Mouse (Mus musculus) mature B cell (primary cell): ENCODE data around the gene Pde10a.

Source experiments
- in situ Hi-C: fragments of 300-500 bp; cut with MboI; formaldehyde crosslinking; loops from 2 replicates; pipeline ENCODE4 v1.14.3; 2019

Pde10a gene

DNA sequence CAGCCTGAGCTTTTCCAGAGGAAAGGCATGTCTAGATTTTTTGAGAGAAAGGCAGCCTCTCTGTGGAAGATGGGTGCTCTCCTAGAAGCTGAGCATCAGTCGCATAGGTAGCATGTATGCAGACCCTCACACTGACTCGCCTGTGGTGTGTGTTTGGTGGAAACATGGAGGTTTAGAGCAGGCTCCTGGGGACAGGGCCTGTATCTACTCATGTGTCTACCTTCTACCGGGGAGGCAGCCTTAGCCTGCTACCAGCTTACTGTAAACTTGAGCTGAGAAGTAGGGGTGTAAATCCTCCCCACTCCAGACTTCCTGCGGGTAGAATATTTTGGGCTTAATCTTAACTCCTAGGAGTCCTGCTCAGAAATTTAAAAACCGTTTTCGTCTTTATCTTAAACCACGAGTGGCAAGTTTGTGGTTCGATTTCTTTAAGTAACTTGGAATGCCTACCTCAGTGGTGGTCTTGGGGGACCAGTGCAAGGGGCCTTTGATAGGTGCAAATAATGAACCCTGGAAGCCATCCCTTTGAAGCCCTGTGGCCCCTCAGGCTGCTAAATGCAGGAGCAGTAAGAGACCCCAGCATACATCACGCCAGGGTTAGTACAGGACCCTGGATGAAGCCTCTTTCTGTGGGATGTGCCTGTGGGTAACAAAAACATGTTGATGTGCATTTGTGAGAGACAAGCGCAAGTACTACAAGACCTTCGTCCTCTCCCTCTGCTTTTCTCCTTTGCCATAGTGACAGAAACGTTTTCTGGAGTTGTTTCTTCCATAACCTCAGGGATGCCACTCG, 367.2 kb downstream of the Pde10a start:
- in situ Hi-C loops: no loop called here

GRCm38 (mm10) chr17:8895991-8896390, 370.8 kb downstream of the Pde10a start:
- in situ Hi-C loops: no loop called here

GRCm38 (mm10) chr17:8897749-8898148, 372.6 kb downstream of the Pde10a start:
- in situ Hi-C loops: no loop called here

- in situ Hi-C loops: no loop called here
Observed at GRCm38 (mm10) chr17:8898221-8898620, 373.0 kb downstream of the Pde10a start.

DNA sequence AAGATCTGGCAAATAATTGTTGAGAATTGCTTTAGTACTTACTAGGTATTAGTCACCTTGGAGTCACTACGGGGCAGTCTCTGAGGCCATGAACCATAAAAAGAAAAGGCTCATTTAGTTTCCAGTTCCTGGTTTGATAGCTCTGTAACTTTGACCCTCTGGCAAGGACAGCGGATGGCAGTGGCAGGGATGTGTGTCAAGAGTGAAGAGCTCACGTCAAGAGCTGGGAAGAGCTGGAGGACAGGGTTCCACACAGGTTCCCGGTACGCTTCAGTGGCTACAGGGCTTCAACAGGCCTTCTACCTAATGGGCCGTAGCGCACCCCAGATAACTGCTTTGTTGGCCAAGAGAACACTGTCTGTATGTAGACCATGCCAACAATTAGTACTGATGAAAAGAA, 374.0 kb downstream of the Pde10a start:
- in situ Hi-C loops: no loop called here

GRCm38 (mm10) chr17:8903555-8904283, 378.5 kb downstream of the Pde10a start:
- in situ Hi-C loops: no loop called here

DNA sequence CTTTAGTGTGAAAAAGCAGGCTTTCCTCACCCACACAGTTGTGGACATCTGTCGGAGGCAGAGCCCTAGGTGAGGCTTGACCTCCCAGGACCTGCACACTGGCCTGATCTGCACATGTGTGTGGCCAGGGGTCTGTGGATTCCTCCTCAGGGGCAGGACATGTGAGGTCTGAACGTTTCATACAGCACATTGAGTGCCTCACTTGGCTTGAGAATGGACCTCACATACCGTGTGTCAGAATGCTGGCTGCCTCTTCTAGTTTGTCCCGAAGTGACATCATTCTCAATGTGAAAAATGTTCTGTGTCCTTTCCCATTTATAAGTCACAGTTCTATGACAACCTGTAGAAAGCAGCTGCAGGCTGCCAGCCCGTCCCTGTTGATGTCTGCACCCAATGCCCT, 385.4 kb downstream of the Pde10a start:
- in situ Hi-C loops: no loop called here

GRCm38 (mm10) chr17:8912933-8913332, 387.8 kb downstream of the Pde10a start:
- in situ Hi-C loops: no loop called here

- in situ Hi-C loops: no loop called here
Observed at GRCm38 (mm10) chr17:8915693-8916092, 390.5 kb downstream of the Pde10a start.

DNA sequence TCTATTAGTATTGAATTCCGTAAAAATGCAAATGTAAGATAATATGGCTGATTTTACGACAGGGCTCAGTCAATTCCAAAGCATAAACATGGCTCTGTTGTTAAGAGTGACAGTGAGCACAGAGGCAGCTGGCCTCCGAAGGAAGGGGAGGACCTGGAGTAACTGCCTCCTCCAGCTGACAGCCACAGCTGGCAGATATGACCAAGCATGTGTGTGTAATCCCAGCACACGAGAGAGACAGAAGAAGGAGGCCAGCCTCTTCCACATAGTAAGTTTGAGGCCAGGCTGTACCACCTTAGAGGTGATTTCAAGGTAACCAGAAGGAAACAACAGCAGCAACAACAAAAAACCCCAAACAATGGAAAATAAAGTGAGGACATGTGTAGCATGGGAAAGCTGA, 397.9 kb downstream of the Pde10a start:
- in situ Hi-C loops: no loop called here

GRCm38 (mm10) chr17:8923727-8924126, 398.6 kb downstream of the Pde10a start:
- in situ Hi-C loops: no loop called here

DNA sequence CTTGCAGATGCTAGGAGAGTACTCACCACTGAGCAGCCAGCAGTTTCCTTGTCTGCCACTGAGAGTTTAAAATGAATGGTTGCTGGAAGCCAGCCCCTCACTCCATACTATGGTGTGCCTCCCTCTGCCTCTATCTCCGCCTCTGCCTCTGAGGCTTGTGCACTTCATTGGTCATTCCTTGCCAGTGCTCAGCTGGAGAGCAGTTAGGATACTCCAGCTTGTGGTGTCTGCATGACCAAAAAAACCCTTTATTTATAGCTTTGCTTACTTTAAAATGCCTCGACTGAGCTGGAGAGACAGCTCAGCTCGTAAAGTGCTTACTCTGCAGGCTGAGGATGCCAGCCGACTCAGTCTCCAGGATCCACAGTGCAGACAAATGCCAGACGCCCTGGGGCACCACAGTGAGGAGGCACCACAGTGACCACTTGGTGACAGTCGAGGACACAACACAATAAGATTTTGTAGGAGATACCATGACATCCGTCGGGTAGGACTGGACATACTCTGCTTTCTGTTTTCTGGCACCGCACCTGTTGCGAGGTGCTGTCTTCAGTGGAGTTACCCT, 400.7 kb downstream of the Pde10a start:
- in situ Hi-C loops: no loop called here

- in situ Hi-C loops: no loop called here
Observed at GRCm38 (mm10) chr17:8928560-8928959, 403.4 kb downstream of the Pde10a start.

- in situ Hi-C loops: loop anchor here (10.0 kb wide), 1 partner anchor 315 kb away; no protein-coding TSS in a partner anchor
Observed at GRCm38 (mm10) chr17:8929636-8930035, 404.5 kb downstream of the Pde10a start.

- in situ Hi-C loops: loop anchor here (10.0 kb wide), 1 partner anchor 321 kb away; no protein-coding TSS in a partner anchor
Observed at GRCm38 (mm10) chr17:8935604-8936003, 410.4 kb downstream of the Pde10a start.

- in situ Hi-C loops: loop anchor here (10.0 kb wide), 1 partner anchor 322 kb away; no protein-coding TSS in a partner anchor
Observed at GRCm38 (mm10) chr17:8936603-8937002, 411.4 kb downstream of the Pde10a start.

GRCm38 (mm10) chr17:8951588-8951987, 426.4 kb downstream of the Pde10a start:
- in situ Hi-C loops: no loop called here

DNA sequence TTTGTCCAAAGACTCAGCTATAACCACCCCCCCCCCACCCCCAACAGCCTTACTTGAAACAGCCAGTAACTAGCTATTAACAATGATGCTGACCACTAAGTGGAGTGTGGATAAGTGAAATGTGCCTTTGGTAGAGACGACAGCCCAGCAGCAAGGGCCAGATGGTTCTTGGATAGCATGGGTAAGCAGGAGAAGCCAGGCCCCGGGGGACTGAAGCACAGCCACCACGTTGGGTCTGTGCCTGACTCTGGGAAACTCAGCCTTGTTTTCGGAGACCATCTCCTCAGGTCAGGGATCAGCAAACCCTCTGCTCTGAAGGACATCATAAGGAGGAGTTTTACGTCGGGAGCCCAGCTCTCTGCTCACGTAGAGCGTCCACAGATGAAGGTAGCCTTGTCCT, 427.8 kb downstream of the Pde10a start:
- in situ Hi-C loops: no loop called here

GRCm38 (mm10) chr17:8958125-8958524, 433.0 kb downstream of the Pde10a start:
- in situ Hi-C loops: no loop called here

- in situ Hi-C loops: no loop called here
Observed at GRCm38 (mm10) chr17:8960386-8960785, 435.2 kb downstream of the Pde10a start.

- in situ Hi-C loops: no loop called here
Observed at GRCm38 (mm10) chr17:8961097-8961496, 435.9 kb downstream of the Pde10a start.

GRCm38 (mm10) chr17:8961644-8962043, 436.5 kb downstream of the Pde10a start:
- in situ Hi-C loops: no loop called here

DNA sequence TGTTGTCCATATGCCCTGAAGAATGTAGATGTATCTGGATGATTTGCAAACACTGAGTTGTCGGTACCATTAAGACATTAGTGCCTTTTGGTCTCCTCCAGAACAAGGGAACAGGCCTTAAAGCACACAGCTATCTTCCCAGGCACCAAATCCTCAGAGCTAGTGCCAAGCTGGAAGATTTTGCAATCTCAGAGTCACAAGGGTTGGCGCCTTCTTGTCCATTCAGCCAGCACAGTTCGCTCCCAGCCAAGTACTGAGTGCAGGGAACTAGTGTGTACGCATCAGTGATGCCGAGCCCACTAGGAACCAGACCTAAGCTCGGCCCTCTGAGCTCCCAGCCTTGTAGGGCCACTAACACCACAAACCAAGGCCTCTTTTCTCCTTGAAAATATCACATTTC, 440.0 kb downstream of the Pde10a start:
- in situ Hi-C loops: no loop called here
